Mouse (Mus musculus) megakaryocyte, embryonic 14.5 days (primary cell): ENCODE results near the gene Phf11d.
"Not testable (repeated sequence)": the region's sequence is repeated elsewhere in the genome, so short reads cannot be mapped to it uniquely, and the experiment has no call there.

Experiments used
- FLI1 ChIP-seq: IDR thresholded peaks from 2 replicates; pipeline ENCODE4 v1.6.1; 2012; ENCODE audit warnings: low read length, inconsistent platforms, mixed read lengths
- GATA1 ChIP-seq: IDR thresholded peaks from 3 replicates; pipeline ENCODE4 v1.6.1; 2012; ENCODE audit warnings: mixed read lengths, low read length, inconsistent platforms, borderline replicate concordance

- not testable (repeated sequence) for TF ChIP-seq GATA1, FLI1
Observed at GRCm38 (mm10) chr14:59390181-59390580, 24.9 kb upstream of the Phf11d start.
